Mouse (Mus musculus): ENCODE measurements at regions not wholly inside any gene's neighbourhood (a gene's known extent, or its start where the extent isn't known, plus 50 kb on each side); places are given as distances from the start of the nearest gene placed in this dataset.

GRCm38 (mm10) chr9:49915046-49915719 is 116.5 kb upstream of the Ncam1 start:
- ATAC-seq (ENCODE audit: insufficient number of reproducible peaks, low FRiP score, low TSS enrichment, low read depth) (no peak), DNase-seq (ENCODE audit: low spot score) (no peak)
- Histone ChIP-seq H3K36me3 (ENCODE audit: control insufficient read depth, insufficient read depth, low read length) (no peaks in the 10 kb centered on the region), H3K9ac (ENCODE audit: low read length) (no peak overlapping the region), H3K4me1 (ENCODE audit: control insufficient read depth, insufficient read depth, low read length) (no peaks in the 10 kb centered on the region), H3K27me3 (ENCODE audit: control insufficient read depth, insufficient read depth, low read length) (no peaks in the 10 kb centered on the region), H3K4me3 (ENCODE audit: low read depth, low read length) (no peak overlapping the region), H3K27ac (replicated peaks; ENCODE audit: low read depth, low read length) (no peak overlapping the region), H3K4me2 (ENCODE audit: low read depth, severe bottlenecking) (no peak overlapping the region), H3K9me3 (ENCODE audit: control insufficient read depth, low read length) (no peaks in the 10 kb centered on the region)
- WGBS, result 88% methylated on average over 4 of the region's 4 CpGs

GRCm38 (mm10) chr9:49913677-49914076 is 115.0 kb upstream of the Ncam1 start:
- no peak overlapping the region for H3K4me3 ChIP-seq (ENCODE audit: low read depth, low read length)
- ATAC-seq (ENCODE audit: insufficient number of reproducible peaks, low FRiP score, low TSS enrichment, low read depth) (no peak), DNase-seq (ENCODE audit: low spot score) (no peak)
- 84% methylated on average over 4 of the region's 4 CpGs for WGBS
- H3K4me2 ChIP-seq (ENCODE audit: low read depth, severe bottlenecking), result no peak overlapping the region
- H3K27ac ChIP-seq (replicated peaks; ENCODE audit: low read depth, low read length), result no peak overlapping the region
- H3K9ac ChIP-seq (ENCODE audit: low read length), result no peak overlapping the region
- H3K4me1 ChIP-seq (ENCODE audit: control insufficient read depth, insufficient read depth, low read length), result no peaks in the 10 kb centered on the region
- no peaks in the 10 kb centered on the region for H3K36me3 ChIP-seq (ENCODE audit: control insufficient read depth, insufficient read depth, low read length)
- no peaks in the 10 kb centered on the region for H3K9me3 ChIP-seq (ENCODE audit: control insufficient read depth, low read length)
- no peaks in the 10 kb centered on the region for H3K27me3 ChIP-seq (ENCODE audit: control insufficient read depth, insufficient read depth, low read length)

- 79% methylated on average over 1 of the region's 1 CpGs for WGBS
- Histone ChIP-seq H3K4me1 (ENCODE audit: control insufficient read depth, insufficient read depth, low read length) (no peaks in the 10 kb centered on the region), H3K4me2 (ENCODE audit: low read depth, severe bottlenecking) (no peak overlapping the region), H3K9ac (ENCODE audit: low read length) (no peak overlapping the region), H3K4me3 (ENCODE audit: low read depth, low read length) (no peak overlapping the region), H3K9me3 (ENCODE audit: control insufficient read depth, low read length) (no peaks in the 10 kb centered on the region), H3K27me3 (ENCODE audit: control insufficient read depth, insufficient read depth, low read length) (no peaks in the 10 kb centered on the region), H3K27ac (replicated peaks; ENCODE audit: low read depth, low read length) (no peak overlapping the region), H3K36me3 (ENCODE audit: control insufficient read depth, insufficient read depth, low read length) (no peaks in the 10 kb centered on the region)
- ATAC-seq (ENCODE audit: insufficient number of reproducible peaks, low FRiP score, low TSS enrichment, low read depth), result no peak
- DNase-seq (ENCODE audit: low spot score), result no peak
Observed at GRCm38 (mm10) chr9:49912306-49912705, 113.6 kb upstream of the Ncam1 start.

- Histone ChIP-seq H3K9ac (ENCODE audit: low read length) (no peak overlapping the region), H3K9me3 (ENCODE audit: control insufficient read depth, low read length) (no peaks in the 10 kb centered on the region), H3K4me2 (ENCODE audit: low read depth, severe bottlenecking) (no peak overlapping the region), H3K27me3 (ENCODE audit: control insufficient read depth, insufficient read depth, low read length) (no peaks in the 10 kb centered on the region), H3K4me1 (ENCODE audit: control insufficient read depth, insufficient read depth, low read length) (no peaks in the 10 kb centered on the region), H3K4me3 (ENCODE audit: low read depth, low read length) (no peak overlapping the region), H3K27ac (replicated peaks; ENCODE audit: low read depth, low read length) (no peak overlapping the region), H3K36me3 (ENCODE audit: control insufficient read depth, insufficient read depth, low read length) (no peaks in the 10 kb centered on the region)
- no peak for DNase-seq (ENCODE audit: low spot score)
- WGBS, result 78% methylated on average over 4 of the region's 4 CpGs
- no peak for ATAC-seq (ENCODE audit: insufficient number of reproducible peaks, low FRiP score, low TSS enrichment, low read depth)
Observed at GRCm38 (mm10) chr9:49906306-49906705, 107.6 kb upstream of the Ncam1 start.

GRCm38 (mm10) chr9:49905703-49906102 is 107.0 kb upstream of the Ncam1 start:
- H3K36me3 ChIP-seq (ENCODE audit: control insufficient read depth, insufficient read depth, low read length), result no peaks in the 10 kb centered on the region
- no peak overlapping the region for H3K4me2 ChIP-seq (ENCODE audit: low read depth, severe bottlenecking)
- DNase-seq (ENCODE audit: low spot score) (no peak), ATAC-seq (ENCODE audit: insufficient number of reproducible peaks, low FRiP score, low TSS enrichment, low read depth) (no peak)
- no peak overlapping the region for H3K4me3 ChIP-seq (ENCODE audit: low read depth, low read length)
- no peak overlapping the region for H3K9ac ChIP-seq (ENCODE audit: low read length)
- H3K27me3 ChIP-seq (ENCODE audit: control insufficient read depth, insufficient read depth, low read length), result no peaks in the 10 kb centered on the region
- WGBS, result 91% methylated on average over 4 of the region's 4 CpGs
- H3K9me3 ChIP-seq (ENCODE audit: control insufficient read depth, low read length), result no peaks in the 10 kb centered on the region
- H3K27ac ChIP-seq (replicated peaks; ENCODE audit: low read depth, low read length), result no peak overlapping the region
- H3K4me1 ChIP-seq (ENCODE audit: control insufficient read depth, insufficient read depth, low read length), result no peaks in the 10 kb centered on the region

GRCm38 (mm10) chr9:49898947-49899346 is 100.2 kb upstream of the Ncam1 start:
- H3K4me1 ChIP-seq (ENCODE audit: control insufficient read depth, insufficient read depth, low read length), result no peaks in the 10 kb centered on the region
- no peaks in the 10 kb centered on the region for H3K9me3 ChIP-seq (ENCODE audit: control insufficient read depth, low read length)
- 88% methylated on average over 5 of the region's 5 CpGs for WGBS
- H3K4me2 ChIP-seq (ENCODE audit: low read depth, severe bottlenecking), result no peak overlapping the region
- H3K9ac ChIP-seq (ENCODE audit: low read length), result no peak overlapping the region
- no peak overlapping the region for H3K4me3 ChIP-seq (ENCODE audit: low read depth, low read length)
- H3K36me3 ChIP-seq (ENCODE audit: control insufficient read depth, insufficient read depth, low read length), result no peaks in the 10 kb centered on the region
- no peaks in the 10 kb centered on the region for H3K27me3 ChIP-seq (ENCODE audit: control insufficient read depth, insufficient read depth, low read length)
- no peak for ATAC-seq (ENCODE audit: insufficient number of reproducible peaks, low FRiP score, low TSS enrichment, low read depth)
- no peak overlapping the region for H3K27ac ChIP-seq (replicated peaks; ENCODE audit: low read depth, low read length)
- DNase-seq (ENCODE audit: low spot score), result no peak

- Histone ChIP-seq H3K36me3 (ENCODE audit: control insufficient read depth, insufficient read depth, low read length) (no peaks in the 10 kb centered on the region), H3K27me3 (ENCODE audit: control insufficient read depth, insufficient read depth, low read length) (no peaks in the 10 kb centered on the region), H3K9me3 (ENCODE audit: control insufficient read depth, low read length) (no peaks in the 10 kb centered on the region), H3K9ac (ENCODE audit: low read length) (no peak overlapping the region), H3K4me1 (ENCODE audit: control insufficient read depth, insufficient read depth, low read length) (no peaks in the 10 kb centered on the region), H3K4me2 (ENCODE audit: low read depth, severe bottlenecking) (no peak overlapping the region), H3K4me3 (ENCODE audit: low read depth, low read length) (no peak overlapping the region), H3K27ac (replicated peaks; ENCODE audit: low read depth, low read length) (no peak overlapping the region)
- DNase-seq (ENCODE audit: low spot score), result no peak
- 69% methylated on average over 12 of the region's 12 CpGs for WGBS
- no peak for ATAC-seq (ENCODE audit: insufficient number of reproducible peaks, low FRiP score, low TSS enrichment, low read depth)
Observed at GRCm38 (mm10) chr9:49884516-49885343, 86.0 kb upstream of the Ncam1 start.

GRCm38 (mm10) chr9:49879361-49880128 is 80.8 kb upstream of the Ncam1 start:
- ATAC-seq (ENCODE audit: insufficient number of reproducible peaks, low FRiP score, low TSS enrichment, low read depth) (no peak), DNase-seq (ENCODE audit: low spot score) (peak; percentile 26)
- no peak overlapping the region for H3K9ac ChIP-seq (ENCODE audit: low read length)
- no peak overlapping the region for H3K27ac ChIP-seq (replicated peaks; ENCODE audit: low read depth, low read length)
- H3K36me3 ChIP-seq (ENCODE audit: control insufficient read depth, insufficient read depth, low read length), result no peaks in the 10 kb centered on the region
- WGBS, result 22% methylated on average over 3 of the region's 3 CpGs
- no peak overlapping the region for H3K4me2 ChIP-seq (ENCODE audit: low read depth, severe bottlenecking)
- no peak overlapping the region for H3K4me3 ChIP-seq (ENCODE audit: low read depth, low read length)
- H3K9me3 ChIP-seq (ENCODE audit: control insufficient read depth, low read length), result no peaks in the 10 kb centered on the region
- H3K27me3 ChIP-seq (ENCODE audit: control insufficient read depth, insufficient read depth, low read length), result no peaks in the 10 kb centered on the region
- H3K4me1 ChIP-seq (ENCODE audit: control insufficient read depth, insufficient read depth, low read length), result no peaks in the 10 kb centered on the region
